Mouse (Mus musculus) inflammation-experienced regulatory T-cells, adult 6 months (primary cell): ENCODE results near the gene Slc34a3. TPM values are rescaled to one million over a fixed set of nuclear protein-coding genes. Genes with fewer than 3 reads are reported as not detected.

Source experiments
- ATAC-seq: one replicate; pipeline ENCODE4 v1.8.0; 2017
- polyA plus RNA-seq, 3 experiments: library from polyadenylated mRNA; unstranded; fragments of 100-300 nt; shearing (Covaris generic); gene quantifications; one replicate each; pipeline ENCODE4 v1.2.1; 2017

The Slc34a3 gene
- polyA plus RNA-seq, 3 experiments from 2014 or later, result not detected

GRCm38 (mm10) chr2:25193330-25193770 lies 40.8 kb downstream of the Slc34a3 start:
- ATAC-seq, result peak; percentile 76

- ATAC-seq, result no peak
Measured at GRCm38 (mm10) chr2:25187841-25188240, 46.3 kb downstream of the Slc34a3 start.

- no peak for ATAC-seq
Measured at GRCm38 (mm10) chr2:25186575-25186930, 47.6 kb downstream of the Slc34a3 start.

GRCm38 (mm10) chr2:25185625-25186574 lies 48.3 kb downstream of the Slc34a3 start:
- peak; percentile 62 for ATAC-seq

GRCm38 (mm10) chr2:25184496-25184895 lies 49.7 kb downstream of the Slc34a3 start:
- no peak for ATAC-seq

GRCm38 (mm10) chr2:25183336-25183735 lies 50.8 kb downstream of the Slc34a3 start:
- ATAC-seq, result no peak

- ATAC-seq, result no peak
Measured at GRCm38 (mm10) chr2:25182664-25183063, 51.5 kb downstream of the Slc34a3 start.

GRCm38 (mm10) chr2:25181891-25182397 lies 52.2 kb downstream of the Slc34a3 start:
- ATAC-seq, result no peak

GRCm38 (mm10) chr2:25180973-25181890 lies 52.9 kb downstream of the Slc34a3 start:
- ATAC-seq, result peak; percentile 39

- peak; percentile 87 for ATAC-seq
Measured at GRCm38 (mm10) chr2:25180478-25180903, 53.7 kb downstream of the Slc34a3 start, which contains the start of gene Nrarp. Nrarp (plus strand) TSS chr2:25180758.

GRCm38 (mm10) chr2:25179566-25180217 lies 54.5 kb downstream of the Slc34a3 start:
- ATAC-seq, result no peak

Other genes with a start within 250 kb of the Slc34a3 start
- gene Nsmf, start 180.0 kb downstream of the Slc34a3 start, polyA plus RNA-seq, result 10 to 100 TPM; 11.3 to 20.4 (median 11.4) TPM
- gene Entpd8, start 154.1 kb downstream of the Slc34a3 start, polyA plus RNA-seq, result under 1 TPM in 1 of 3 experiments, not detected in 2; 0.90 TPM
- gene Noxa1, start 139.2 kb downstream of the Slc34a3 start, polyA plus RNA-seq, result 1 to 10 TPM in 2 of 3 experiments, under 1 TPM in 1; 0.68 to 4.2 (median 4.2) TPM
- 1 to 10 TPM in 1 of 3 experiments, under 1 TPM in 2; 0.54 to 1.2 (median 0.59) TPM for gene Nrarp, start 53.6 kb downstream of the Slc34a3 start, polyA plus RNA-seq
- 10 to 100 TPM; 55.3 to 73.9 (median 67.2) TPM for gene Tor4a, start 37.5 kb downstream of the Slc34a3 start, polyA plus RNA-seq
- 10 to 100 TPM; 46.6 to 50.3 (median 47.0) TPM for gene Nelfb, start 22.9 kb downstream of the Slc34a3 start, polyA plus RNA-seq
- not detected for gene Stpg3, start 19.7 kb downstream of the Slc34a3 start, polyA plus RNA-seq
- not detected for gene Fam166a, start 15.6 kb downstream of the Slc34a3 start, polyA plus RNA-seq
- gene Tubb4b, start 9.7 kb downstream of the Slc34a3 start, polyA plus RNA-seq, result 100 to 1,000 TPM in 1 of 3 experiments, 10 to 100 TPM in 2; 90.3 to 208 (median 96.5) TPM
- not detected for gene Rnf224, start 2.4 kb upstream of the Slc34a3 start, polyA plus RNA-seq
- gene Rnf208, start 7.9 kb upstream of the Slc34a3 start, polyA plus RNA-seq, result 1 to 10 TPM in 1 of 3 experiments, under 1 TPM in 2; 0.53 to 1.6 (median 0.99) TPM
- not detected for gene Cysrt1, start 8.1 kb upstream of the Slc34a3 start, polyA plus RNA-seq
- gene AL732309.1, start 12.5 kb upstream of the Slc34a3 start, polyA plus RNA-seq, result 1 to 10 TPM; 2.3 to 9.2 (median 4.0) TPM
- 10 to 100 TPM in 1 of 3 experiments, 1 to 10 TPM in 2; 8.3 to 13.7 (median 8.7) TPM for gene Tmem203, start 21.1 kb upstream of the Slc34a3 start, polyA plus RNA-seq
- gene Tprn, start 28.3 kb upstream of the Slc34a3 start, polyA plus RNA-seq, result 1 to 10 TPM; 3.4 to 4.7 (median 3.9) TPM
- 100 to 1,000 TPM; 111 to 156 (median 121) TPM for gene Ssna1, start 38.1 kb upstream of the Slc34a3 start, polyA plus RNA-seq
- 10 to 100 TPM; 29.3 to 44.6 (median 39.2) TPM for gene Anapc2, start 38.1 kb upstream of the Slc34a3 start, polyA plus RNA-seq
- gene Tmem210, start 53.8 kb upstream of the Slc34a3 start, polyA plus RNA-seq, result not detected
- not detected for gene Lrrc26, start 55.6 kb upstream of the Slc34a3 start, polyA plus RNA-seq
- gene Grin1, start 84.8 kb upstream of the Slc34a3 start, polyA plus RNA-seq, result not detected
- 10 to 100 TPM; 21.2 to 24.3 (median 23.1) TPM for gene Man1b1, start 98.0 kb upstream of the Slc34a3 start, polyA plus RNA-seq
- gene Dpp7, start 122.0 kb upstream of the Slc34a3 start, polyA plus RNA-seq, result 10 to 100 TPM; 10.2 to 24.6 (median 21.1) TPM
- gene Uap1l1, start 131.3 kb upstream of the Slc34a3 start, polyA plus RNA-seq, result 10 to 100 TPM; 12.2 to 20.6 (median 18.3) TPM
- gene Sapcd2, start 138.0 kb upstream of the Slc34a3 start, polyA plus RNA-seq, result 10 to 100 TPM in 1 of 3 experiments, under 1 TPM in 2; 0.44 to 10.5 (median 0.80) TPM
- gene Entpd2, start 161.5 kb upstream of the Slc34a3 start, polyA plus RNA-seq, result 1 to 10 TPM in 1 of 3 experiments, under 1 TPM in 1, not detected in 1; 0.49 to 1.3 TPM
- 1 to 10 TPM; 2.8 to 6.1 (median 6.0) TPM for gene Npdc1, start 165.0 kb upstream of the Slc34a3 start, polyA plus RNA-seq
- 10 to 100 TPM in 1 of 3 experiments, 1 to 10 TPM in 2; 4.1 to 14.7 (median 7.2) TPM for gene Fut7, start 188.9 kb upstream of the Slc34a3 start, polyA plus RNA-seq
- gene Abca2, start 194.3 kb upstream of the Slc34a3 start, polyA plus RNA-seq, result 10 to 100 TPM; 31.4 to 59.3 (median 41.8) TPM
- gene Clic3, start 222.5 kb upstream of the Slc34a3 start, polyA plus RNA-seq, result 1 to 10 TPM; 1.2 to 1.9 (median 1.6) TPM
- gene Paxx, start 226.7 kb upstream of the Slc34a3 start, polyA plus RNA-seq, result 10 to 100 TPM; 70.4 to 92.1 (median 89.2) TPM
- not detected for gene Ptgds, start 235.7 kb upstream of the Slc34a3 start, polyA plus RNA-seq